Mouse (Mus musculus): Measurements from ENCODE around the gene Fgfr1op. TPM values are rescaled to one million over a fixed set of nuclear protein-coding genes. Genes with fewer than 3 reads are reported as not detected.

Fgfr1op gene
- polyA plus RNA-seq, 1 experiment from 2014 or later: 30.8 TPM

DNA sequence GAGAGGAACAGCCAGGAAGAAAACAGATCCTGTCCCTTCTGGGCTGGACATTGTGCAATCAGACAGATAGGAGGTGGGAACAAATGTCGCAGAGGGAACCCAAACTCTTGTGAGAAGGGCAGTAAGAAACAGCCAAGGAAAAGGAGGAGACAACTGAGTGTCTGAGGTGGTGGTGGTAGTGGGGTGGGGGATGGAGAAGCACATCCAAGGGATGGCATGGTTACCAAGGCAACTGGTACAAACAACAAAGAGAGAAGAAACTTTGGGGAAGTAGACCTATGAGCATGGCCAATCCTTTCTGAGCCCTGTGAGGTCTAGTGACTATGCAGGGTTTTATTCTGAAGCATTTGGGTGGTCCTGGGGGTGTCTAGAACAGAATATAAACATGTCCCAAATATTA lies 49.1 kb downstream of the Fgfr1op start:
- WGBS: 84% methylated on average over 1 of the region's 1 CpGs
- H3K36me3 ChIP-seq: no peaks in the 10 kb centered on the region
- no peaks in the 10 kb centered on the region for H3K4me1 ChIP-seq
- no peaks in the 10 kb centered on the region for H3K9me3 ChIP-seq
- DNase-seq (ENCODE audit: low spot score): no peak
- no peak overlapping the region for H3K27ac ChIP-seq
- no peaks in the 10 kb centered on the region; the same call in 1 of the 2 replicates for H3K27me3 ChIP-seq (ENCODE audit: insufficient read depth, poor library complexity, severe bottlenecking)
- H3K4me3 ChIP-seq: no peak overlapping the region

DNA sequence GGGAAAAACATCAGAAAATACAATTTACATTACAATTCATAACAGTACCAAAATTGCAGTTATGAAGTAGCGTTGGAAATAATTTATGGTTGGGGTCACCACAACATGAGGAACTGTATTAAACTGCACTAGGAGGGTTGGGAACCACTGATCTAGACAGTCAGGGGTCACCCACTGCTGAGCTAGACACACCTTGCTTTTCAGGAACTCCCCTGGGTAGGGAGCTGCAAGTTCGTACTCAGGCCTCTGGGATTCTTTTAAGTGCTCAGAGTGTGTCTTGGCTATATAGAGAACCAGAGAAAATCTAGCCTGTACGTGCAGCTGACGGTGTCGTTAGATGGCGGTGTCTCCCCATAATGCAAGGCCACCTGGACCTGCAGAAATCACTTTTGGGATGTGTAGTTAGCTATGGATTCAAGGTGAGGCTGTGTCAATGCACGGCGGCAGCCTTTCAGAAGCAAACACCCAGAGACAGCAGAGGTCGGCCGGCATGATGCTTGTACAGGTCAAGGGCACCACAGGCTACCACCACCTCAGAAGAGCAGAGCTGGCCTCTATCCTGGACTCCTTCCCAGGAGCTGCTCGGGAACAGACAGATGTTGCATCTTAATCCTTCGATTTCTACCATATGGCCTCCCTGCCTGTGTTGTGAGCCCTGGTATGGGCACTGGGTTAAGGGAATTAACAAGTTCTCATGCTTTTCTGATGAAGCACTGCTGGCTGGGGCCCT lies 49.9 kb downstream of the Fgfr1op start:
- DNase-seq (ENCODE audit: low spot score): peak; percentile 54
- Histone ChIP-seq H3K9me3 (no peaks in the 10 kb centered on the region), H3K4me1 (no peaks in the 10 kb centered on the region), H3K4me3 (no peak overlapping the region), H3K27ac (no peak overlapping the region), H3K27me3 (ENCODE audit: insufficient read depth, poor library complexity, severe bottlenecking) (no peaks in the 10 kb centered on the region; the same call in 1 of the 2 replicates), H3K36me3 (no peaks in the 10 kb centered on the region)
- 85% methylated on average over 12 of the region's 12 CpGs for WGBS

DNA sequence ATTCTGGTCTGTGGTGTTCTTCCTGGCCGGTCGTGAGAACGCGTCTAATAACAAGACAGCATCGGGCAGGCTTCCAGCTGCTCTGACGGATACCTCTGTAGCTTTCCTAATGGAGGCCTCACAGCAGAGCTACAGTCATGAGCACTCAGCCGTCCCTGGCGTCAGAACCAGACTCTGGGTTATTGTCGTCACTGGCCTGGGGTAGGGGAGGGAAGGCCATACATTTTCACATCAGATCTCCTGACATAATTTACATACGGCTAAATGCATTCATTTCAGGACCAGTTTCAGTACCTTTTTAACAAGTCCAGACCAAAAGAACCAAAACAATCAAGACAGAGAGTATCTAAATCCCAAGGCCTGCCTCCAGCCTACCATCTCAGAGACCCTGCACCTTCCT lies 57.9 kb downstream of the Fgfr1op start:
- Histone ChIP-seq H3K36me3 (no peaks in the 10 kb centered on the region), H3K27ac (no peak overlapping the region), H3K27me3 (ENCODE audit: insufficient read depth, poor library complexity, severe bottlenecking) (no peaks in the 10 kb centered on the region), H3K9me3 (no peaks in the 10 kb centered on the region), H3K4me1 (peaks cover 2% of the 10 kb centered on the region; the same call in 1 of the 2 replicates), H3K4me3 (no peak overlapping the region)
- no peak for DNase-seq (ENCODE audit: low spot score)
- 89% methylated on average over 10 of the region's 10 CpGs for WGBS

DNA sequence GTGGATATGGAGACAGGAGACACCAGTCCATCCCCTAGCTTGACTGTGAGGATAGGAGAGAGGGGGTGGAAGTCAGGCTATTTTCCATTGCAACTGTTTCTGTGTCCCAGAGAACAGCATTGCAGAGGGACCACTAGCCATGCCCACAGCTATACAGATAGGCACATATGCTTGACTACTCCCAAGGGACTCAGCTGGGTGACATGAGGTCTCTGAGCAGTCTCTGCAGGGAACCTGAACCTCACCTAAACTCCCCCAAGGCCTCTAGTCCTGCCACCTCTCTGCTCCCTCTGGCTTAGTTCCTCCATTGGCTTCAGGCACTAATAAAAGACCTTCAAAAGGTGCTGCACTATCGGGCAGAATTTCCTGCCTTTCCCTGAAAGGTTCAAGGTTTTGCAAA lies 58.8 kb downstream of the Fgfr1op start:
- Histone ChIP-seq H3K36me3 (no peaks in the 10 kb centered on the region), H3K27me3 (ENCODE audit: insufficient read depth, poor library complexity, severe bottlenecking) (no peaks in the 10 kb centered on the region), H3K9me3 (no peaks in the 10 kb centered on the region), H3K4me3 (no peak overlapping the region), H3K27ac (no peak overlapping the region), H3K4me1 (peaks cover 8% of the 10 kb centered on the region)
- DNase-seq (ENCODE audit: low spot score): no peak
- WGBS: 73% methylated on average over 1 of the region's 1 CpGs

DNA sequence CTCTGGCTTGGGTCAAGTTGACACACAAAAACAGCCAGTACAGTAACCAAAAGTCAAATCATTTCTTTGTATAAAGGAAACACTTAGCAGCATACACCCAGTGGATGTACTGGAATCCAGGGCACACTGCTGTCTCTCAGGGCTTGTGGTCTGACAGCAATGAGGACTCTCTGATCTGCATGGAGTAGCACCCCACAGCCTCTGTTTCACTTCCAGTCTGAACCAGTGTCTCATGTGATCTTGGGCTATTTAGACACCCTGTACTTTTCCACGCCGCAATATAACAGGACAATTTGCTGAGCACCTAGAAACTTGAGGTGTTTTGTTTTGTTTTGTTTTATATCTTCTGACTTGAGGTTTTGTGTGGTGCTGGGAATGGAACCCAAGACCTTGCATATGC lies 59.9 kb downstream of the Fgfr1op start:
- no peak overlapping the region for H3K4me3 ChIP-seq
- DNase-seq (ENCODE audit: low spot score): no peak
- H3K27ac ChIP-seq: no peak overlapping the region
- H3K4me1 ChIP-seq: peaks cover 8% of the 10 kb centered on the region
- H3K36me3 ChIP-seq: no peaks in the 10 kb centered on the region
- H3K27me3 ChIP-seq (ENCODE audit: insufficient read depth, poor library complexity, severe bottlenecking): no peaks in the 10 kb centered on the region
- H3K9me3 ChIP-seq: no peaks in the 10 kb centered on the region
- 99% methylated on average over 2 of the region's 2 CpGs for WGBS

DNA sequence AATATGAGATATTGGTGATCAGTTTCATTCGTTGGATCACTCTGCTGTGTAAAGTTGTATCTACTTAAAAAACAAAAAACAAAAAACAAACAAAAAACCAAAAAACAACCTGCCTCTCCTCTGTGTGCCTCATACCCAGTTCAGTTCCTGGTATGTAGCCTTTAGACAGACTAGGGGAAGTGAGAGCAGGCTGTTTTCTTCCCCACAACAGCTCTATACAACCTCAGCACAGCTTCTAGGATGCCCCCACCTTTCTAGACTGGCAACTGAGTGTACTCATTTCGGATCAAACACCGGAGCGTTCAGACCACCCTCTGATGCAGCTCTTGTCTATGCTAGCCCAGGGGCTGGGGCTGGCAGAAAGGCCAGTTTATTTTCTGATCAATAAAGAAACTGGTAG lies 60.4 kb downstream of the Fgfr1op start:
- peaks cover 8% of the 10 kb centered on the region for H3K4me1 ChIP-seq
- DNase-seq (ENCODE audit: low spot score): no peak
- H3K27me3 ChIP-seq (ENCODE audit: insufficient read depth, poor library complexity, severe bottlenecking): no peaks in the 10 kb centered on the region
- WGBS: 84% methylated on average over 4 of the region's 4 CpGs
- H3K36me3 ChIP-seq: no peaks in the 10 kb centered on the region
- no peak overlapping the region for H3K4me3 ChIP-seq
- no peak overlapping the region for H3K27ac ChIP-seq
- no peaks in the 10 kb centered on the region for H3K9me3 ChIP-seq

DNA sequence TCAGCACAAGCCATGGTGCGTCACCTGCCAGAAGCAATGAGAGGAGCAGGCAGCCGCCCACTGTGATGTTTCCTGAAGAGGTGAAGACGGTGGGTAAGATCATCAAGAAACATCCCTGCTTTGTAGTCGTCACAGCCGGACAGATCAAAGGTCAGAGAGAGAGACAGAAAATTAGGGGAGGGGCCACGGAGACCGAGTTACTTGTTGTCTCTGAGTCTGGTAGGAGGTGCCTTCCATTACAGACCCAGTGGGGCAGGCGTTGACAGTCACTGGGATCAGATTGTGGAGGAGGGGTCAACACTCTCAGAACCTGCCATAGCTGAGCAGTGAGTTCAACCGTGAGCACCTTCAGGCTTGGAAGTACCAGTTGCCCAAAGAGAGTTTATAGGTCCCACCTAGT lies 63.3 kb downstream of the Fgfr1op start:
- Histone ChIP-seq H3K4me1 (peaks cover 8% of the 10 kb centered on the region), H3K27ac (no peak overlapping the region), H3K27me3 (ENCODE audit: insufficient read depth, poor library complexity, severe bottlenecking) (no peaks in the 10 kb centered on the region), H3K9me3 (no peaks in the 10 kb centered on the region), H3K36me3 (no peaks in the 10 kb centered on the region), H3K4me3 (no peak overlapping the region)
- DNase-seq (ENCODE audit: low spot score): no peak
- WGBS: 32% methylated on average over 9 of the region's 9 CpGs

DNA sequence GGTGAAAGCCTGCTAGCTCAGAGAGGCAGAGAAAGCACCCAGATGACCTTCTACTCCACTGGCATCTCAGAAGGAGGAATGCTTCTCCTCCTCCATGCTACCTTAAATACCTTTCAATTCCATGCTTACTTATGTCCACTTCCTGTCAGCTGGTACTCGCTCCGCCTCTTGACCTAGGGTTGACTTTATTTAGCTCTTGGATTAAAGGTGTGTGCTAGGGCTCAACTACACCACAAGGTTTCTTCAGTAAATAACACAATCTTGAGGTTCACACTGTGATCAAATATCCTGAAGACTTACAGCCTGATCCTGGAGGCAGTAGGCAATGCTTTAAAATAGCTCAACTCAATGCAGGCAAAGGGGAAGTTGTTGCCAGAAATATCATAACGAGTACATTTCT lies 64.3 kb downstream of the Fgfr1op start:
- H3K4me3 ChIP-seq: no peak overlapping the region
- DNase-seq (ENCODE audit: low spot score): no peak
- no peak overlapping the region for H3K27ac ChIP-seq
- no peaks in the 10 kb centered on the region for H3K36me3 ChIP-seq
- no peaks in the 10 kb centered on the region for H3K9me3 ChIP-seq
- 89% methylated on average over 3 of the region's 3 CpGs for WGBS
- H3K4me1 ChIP-seq: peaks cover 8% of the 10 kb centered on the region
- H3K27me3 ChIP-seq (ENCODE audit: insufficient read depth, poor library complexity, severe bottlenecking): no peaks in the 10 kb centered on the region

DNA sequence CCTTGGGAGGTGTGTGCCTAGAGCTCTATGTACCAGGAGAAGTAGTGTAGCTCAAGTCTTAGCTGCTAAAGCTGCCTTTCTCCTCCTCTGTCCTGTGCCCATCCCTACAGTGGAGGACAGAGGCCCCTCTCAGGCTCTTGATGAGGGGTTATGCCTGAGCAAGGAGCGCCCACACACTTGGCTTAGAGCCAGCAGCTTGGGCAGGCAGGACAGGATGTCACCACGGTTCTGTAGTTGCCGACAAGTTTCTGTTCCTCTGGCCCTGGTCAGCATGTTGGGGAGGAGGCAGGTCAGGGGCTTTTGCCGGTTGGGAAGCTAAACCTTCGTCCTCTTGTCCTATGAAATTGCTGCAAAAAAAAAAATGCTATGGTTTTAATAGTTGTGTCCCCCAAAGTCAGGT lies 66.8 kb downstream of the Fgfr1op start:
- 51% methylated on average over 5 of the region's 5 CpGs for WGBS
- Histone ChIP-seq H3K27ac (no peak overlapping the region), H3K27me3 (ENCODE audit: insufficient read depth, poor library complexity, severe bottlenecking) (0 out of 2 replicates have a peak, but pooled peaks cover 2% of the 10 kb centered on the region), H3K9me3 (no peaks in the 10 kb centered on the region), H3K36me3 (no peaks in the 10 kb centered on the region), H3K4me3 (no peak overlapping the region), H3K4me1 (peaks cover 8% of the 10 kb centered on the region)
- no peak for DNase-seq (ENCODE audit: low spot score)

DNA sequence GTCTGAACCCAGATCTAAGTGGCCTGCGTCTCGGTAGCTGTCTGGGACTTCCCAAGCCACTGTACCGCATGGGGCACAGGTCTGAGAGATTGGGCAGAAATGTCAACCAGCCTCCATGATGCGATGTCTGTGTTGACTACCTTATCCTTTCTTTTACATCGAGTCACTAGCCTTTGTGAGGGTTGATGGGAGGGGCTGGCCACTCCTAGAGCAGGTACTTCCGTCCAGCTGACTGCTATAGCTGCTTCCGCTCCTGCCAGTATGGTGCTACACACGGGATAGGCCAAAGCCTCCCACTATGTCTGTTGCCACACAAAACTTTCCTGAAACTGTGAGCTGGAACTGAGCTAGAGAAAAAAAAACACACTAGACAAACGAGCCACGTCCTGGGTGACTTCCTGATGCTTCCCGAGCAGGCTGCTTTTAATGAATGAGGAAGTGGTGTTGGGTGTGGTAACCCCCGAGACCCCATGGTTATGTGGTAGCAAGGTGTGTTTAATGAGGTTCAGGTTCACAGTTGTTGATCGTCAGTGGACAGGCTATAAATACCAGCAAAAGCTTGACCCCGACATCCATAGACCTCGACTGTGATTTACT lies 68.4 kb downstream of the Fgfr1op start:
- H3K27me3 ChIP-seq (ENCODE audit: insufficient read depth, poor library complexity, severe bottlenecking): 0 out of 2 replicates have a peak, but pooled peaks cover 4% of the 10 kb centered on the region
- H3K27ac ChIP-seq: no peak overlapping the region
- 66% methylated on average over 15 of the region's 15 CpGs for WGBS
- H3K4me1 ChIP-seq: peaks cover 1% of the 10 kb centered on the region
- H3K9me3 ChIP-seq: no peaks in the 10 kb centered on the region
- no peaks in the 10 kb centered on the region for H3K36me3 ChIP-seq
- no peak for DNase-seq (ENCODE audit: low spot score)
- H3K4me3 ChIP-seq: no peak overlapping the region

DNA sequence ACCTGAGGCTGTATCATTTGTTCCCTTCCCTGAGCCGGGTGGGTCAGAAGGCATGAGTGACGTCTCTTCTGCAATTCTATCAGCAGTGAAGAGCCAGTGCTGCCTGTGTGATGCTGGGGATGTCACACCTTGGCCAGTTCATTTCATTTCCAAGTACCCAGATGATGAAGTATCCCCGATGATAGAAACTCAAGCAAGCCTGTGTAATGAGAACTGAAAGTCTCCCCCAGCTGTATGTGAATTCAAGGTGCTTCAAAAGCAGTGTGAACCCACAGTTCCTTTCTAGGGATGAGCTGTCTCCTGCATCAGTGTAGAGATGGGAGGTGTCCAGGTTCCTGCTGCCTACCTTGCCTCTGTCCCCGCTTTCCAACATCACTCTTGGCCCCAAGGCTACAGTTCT lies 69.2 kb downstream of the Fgfr1op start:
- Histone ChIP-seq H3K27me3 (ENCODE audit: insufficient read depth, poor library complexity, severe bottlenecking) (0 out of 2 replicates have a peak, but pooled peaks cover 4% of the 10 kb centered on the region), H3K27ac (no peak overlapping the region), H3K9me3 (no peaks in the 10 kb centered on the region), H3K36me3 (no peaks in the 10 kb centered on the region), H3K4me1 (no peaks in the 10 kb centered on the region), H3K4me3 (no peak overlapping the region)
- DNase-seq (ENCODE audit: low spot score): no peak
- WGBS: 80% methylated on average over 4 of the region's 4 CpGs

DNA sequence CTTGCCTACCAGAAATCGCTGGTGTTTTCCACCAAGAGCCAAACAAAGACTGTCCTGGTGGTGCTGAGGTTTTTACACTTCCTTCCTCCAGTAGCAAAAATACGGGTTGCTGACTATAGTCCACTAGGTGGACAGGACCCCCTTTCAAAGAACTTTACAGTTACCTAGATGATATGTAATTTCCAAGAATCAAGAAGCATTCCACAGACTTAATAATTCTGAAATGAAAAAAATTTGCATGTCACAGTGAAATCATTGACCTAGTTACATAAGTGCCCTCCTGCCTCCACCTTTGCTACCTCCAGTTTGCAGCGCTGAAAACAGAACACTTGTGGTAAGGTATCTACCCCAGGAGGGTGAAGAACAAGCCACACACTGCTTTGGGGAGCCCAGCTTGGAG lies 70.4 kb downstream of the Fgfr1op start, which contains the start of gene Ccr6:
Gene Ccr6 (plus strand): TSS at position 301 of the 400 bp plus-strand sequence.
- Histone ChIP-seq H3K27ac (no peak within 1 kb of the TSS), H3K27me3 (ENCODE audit: insufficient read depth, poor library complexity, severe bottlenecking) (peaks cover 5% of the 10 kb centered on the region; the same call in 1 of the 2 replicates), H3K4me1 (no peaks in the 10 kb centered on the region), H3K9me3 (no peaks in the 10 kb centered on the region), H3K4me3 (no peak within 1 kb of the TSS), H3K36me3 (no peaks in the 10 kb centered on the region)
- 75% methylated on average over 3 of the region's 3 CpGs for WGBS
- no peak for DNase-seq (ENCODE audit: low spot score)

DNA sequence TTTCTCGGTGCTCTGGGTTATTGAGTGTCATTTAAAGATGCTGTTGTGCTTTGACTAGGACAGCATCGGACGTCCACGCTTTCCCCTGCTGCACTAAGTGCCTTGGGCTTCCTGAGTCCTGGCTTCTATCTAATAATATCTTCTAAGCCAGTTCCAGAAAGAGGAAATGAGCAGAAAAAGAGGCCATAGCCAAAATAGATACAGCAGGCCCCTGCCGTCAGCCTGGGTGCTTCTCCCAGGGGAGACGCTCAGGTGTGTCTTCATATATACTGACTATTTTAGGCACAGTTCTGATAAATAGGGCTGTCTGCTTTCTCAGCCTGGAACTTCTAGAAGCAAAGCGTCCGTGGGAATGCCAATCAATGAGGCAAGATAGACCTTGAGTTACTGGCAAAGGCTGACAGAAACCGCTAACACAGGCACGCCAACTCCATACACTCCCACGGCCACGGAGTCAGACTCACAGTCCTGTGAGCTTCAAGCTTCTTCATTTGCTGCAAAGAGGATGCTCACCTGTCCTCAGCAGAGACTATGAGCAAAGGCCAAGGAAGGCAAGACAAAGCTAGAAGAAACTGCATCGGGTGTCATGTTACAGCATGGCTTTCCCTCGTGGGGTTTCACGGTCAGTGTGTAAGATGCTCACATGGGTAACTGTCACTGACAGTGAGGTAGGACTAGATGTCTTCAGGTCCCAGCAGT lies 72.9 kb downstream of the Fgfr1op start:
- 72% methylated on average over 15 of the region's 15 CpGs for WGBS
- Histone ChIP-seq H3K27ac (no peak overlapping the region), H3K27me3 (ENCODE audit: insufficient read depth, poor library complexity, severe bottlenecking) (peaks cover 15% of the 10 kb centered on the region), H3K9me3 (no peaks in the 10 kb centered on the region), H3K4me3 (no peak overlapping the region), H3K4me1 (no peaks in the 10 kb centered on the region), H3K36me3 (no peaks in the 10 kb centered on the region)
- DNase-seq (ENCODE audit: low spot score): no peak

Measured in heart, embryonic 10.5 days (tissue).